ENCODE assay signal across 8 mouse cellular contexts in genomic region chr1:181842781-181843180, GRCm38 (mm10). TPM values are rescaled to one million over a fixed set of nuclear protein-coding genes. Genes with fewer than 3 reads are reported as not detected.
A peak's percentile ranks its signal among the peaks of the same experiment; 100 is the strongest.
DNase-seq lines count a peak whose midpoint lies in the region; ATAC-seq lines count a peak whose summit lies in the region.

Gene Lbr, minus strand, starts transcription at chr1:181843046.

- peak within 1 kb of the TSS; percentile 95 for H3K9ac ChIP-seq in kidney, embryonic 16.5 days (replicated peaks; ENCODE audit: low read length)
- peak within 1 kb of the TSS; percentile 79 for H3K9ac ChIP-seq in limb, embryonic 15.5 days

- peak within 1 kb of the TSS; percentile 90 for H3K4me2 ChIP-seq in kidney, embryonic 16.5 days (replicated peaks; ENCODE audit: low read depth, low read length)
- H3K4me2 ChIP-seq in limb, embryonic 15.5 days: peak within 1 kb of the TSS; percentile 82

- peak within 1 kb of the TSS; percentile 64 for H3K4me3 ChIP-seq in kidney, embryonic 16.5 days (ENCODE audit: low read length)
- peak within 1 kb of the TSS; percentile 98 for H3K4me3 ChIP-seq in forebrain, embryonic 10.5 days
- peak within 1 kb of the TSS; percentile 84 for H3K4me3 ChIP-seq in limb, embryonic 15.5 days

- intact Hi-C loops in heart, postnatal 36 days (cut with DNase I): loop anchor here (10.0 kb wide), 1 partner anchor 442 kb away; the partner anchor contains the start of gene Degs1

- H3K4me1 ChIP-seq in kidney, embryonic 16.5 days (ENCODE audit: insufficient read depth, low read length): peaks cover 26% of the 10 kb centered on the region
- H3K4me1 ChIP-seq in forebrain, embryonic 10.5 days: peaks cover 56% of the 10 kb centered on the region
- H3K4me1 ChIP-seq in limb, embryonic 15.5 days: peaks cover 26% of the 10 kb centered on the region

- ATAC-seq in kidney, embryonic 16.5 days (ENCODE audit: low FRiP score, low TSS enrichment): no peak
- no peak for ATAC-seq in limb, embryonic 15.5 days (ENCODE audit: insufficient number of reproducible peaks, low FRiP score, low TSS enrichment, low read depth)

- no peak for DNase-seq in kidney, postnatal 14 days
- peak; percentile 62 for DNase-seq in R1 (ENCODE audit: low read depth, low spot score)
- DNase-seq in forebrain, embryonic 10.5 days (ENCODE audit: extremely low spot score, low spot score): peak; percentile 36
- DNase-seq in heart, postnatal 36 days: peak in 1 of 2 experiments; percentile 40
- DNase-seq in natural killer cell, adult 2 months (ENCODE audit: low spot score in 2 of 2): peak; percentile 36 to 42
- no peak for DNase-seq in urinary bladder, postnatal 25 days (ENCODE audit: low spot score)

- H3K27me3 ChIP-seq in kidney, embryonic 16.5 days (ENCODE audit: insufficient read depth, low read length): no peaks in the 10 kb centered on the region
- H3K27me3 ChIP-seq in forebrain, embryonic 10.5 days (ENCODE audit: poor library complexity, severe bottlenecking): no peaks in the 10 kb centered on the region
- H3K27me3 ChIP-seq in limb, embryonic 15.5 days: no peaks in the 10 kb centered on the region

- no peaks in the 10 kb centered on the region for H3K9me3 ChIP-seq in kidney, embryonic 16.5 days (ENCODE audit: low read length)
- no peaks in the 10 kb centered on the region for H3K9me3 ChIP-seq in forebrain, embryonic 10.5 days
- H3K9me3 ChIP-seq in limb, embryonic 15.5 days: no peaks in the 10 kb centered on the region

- 0 out of 2 replicates have a peak, but pooled peaks cover 5% of the 10 kb centered on the region for H3K36me3 ChIP-seq in kidney, embryonic 16.5 days (ENCODE audit: insufficient read depth, low read length)
- H3K36me3 ChIP-seq in forebrain, embryonic 10.5 days (replicated peaks): peaks cover 14% of the 10 kb centered on the region
- 0 out of 2 replicates have a peak, but pooled peaks cover 4% of the 10 kb centered on the region for H3K36me3 ChIP-seq in limb, embryonic 15.5 days

- H3K27ac ChIP-seq in kidney, embryonic 16.5 days (ENCODE audit: low read length): peak within 1 kb of the TSS; percentile 98
- peak within 1 kb of the TSS; percentile 99 for H3K27ac ChIP-seq in forebrain, embryonic 10.5 days
- H3K27ac ChIP-seq in limb, embryonic 15.5 days: peak within 1 kb of the TSS; percentile 95

- WGBS in kidney, embryonic 16.5 days: under 1% methylated on average over 14 of the region's 14 CpGs
- WGBS in forebrain, embryonic 10.5 days: under 1% methylated on average over 14 of the region's 14 CpGs
- WGBS in limb, embryonic 15.5 days: under 1% methylated on average over 14 of the region's 14 CpGs

RNA-seq across cellular contexts. Expression of gene Lbr, which starts in this region (rescaled TPM):
- polyA plus RNA-seq in kidney, embryonic 16.5 days (2015; fragmentation: Nextera tagmentation; extraction: Ambion mirVana): 107 TPM in 2 replicates
- polyA plus RNA-seq in forebrain, embryonic 10.5 days (2016; fragmentation: Nextera tagmentation; extraction: Ambion mirVana): 212 and 221 TPM in 2 replicates
- 10 to 100 TPM; 24.5 to 27.8 TPM for total RNA-seq in heart, postnatal 36 days (2021)
- 96.8 and 101 TPM in 2 replicates for polyA plus RNA-seq in limb, embryonic 15.5 days (2015; fragmentation: Nextera tagmentation; extraction: Ambion mirVana)

Comparison
In these comparisons a context has a peak if more than half of its experiments do, and no peak if none do; other contexts are left out.
1. DNase-seq: peak in R1 (single experiment), forebrain, embryonic 10.5 days (single experiment) and natural killer cell, adult 2 months (2 of 2); none in kidney, postnatal 14 days (single experiment) and urinary bladder, postnatal 25 days (single experiment).
2. Peak in every context shown above with its lines, with median percentiles within 50 percentile points of each other: H3K27ac ChIP-seq and H3K4me3 ChIP-seq.